Mouse (Mus musculus): ENCODE results near the gene Stard10. TPM values are rescaled to one million over a fixed set of nuclear protein-coding genes. Genes with fewer than 3 reads are reported as not detected.

Gene Stard10
- polyA plus RNA-seq (2016; fragmentation: Nextera tagmentation; extraction: Ambion mirVana): 9.1 and 9.6 TPM in 2 replicates

- 89% methylated on average over 3 of the region's 3 CpGs for WGBS
- DNase-seq (ENCODE audit: extremely low spot score, low spot score): no peak
- peaks cover 49% of the 10 kb centered on the region for H3K27me3 ChIP-seq (ENCODE audit: poor library complexity, severe bottlenecking)
Measured at GRCm38 (mm10) chr7:101317014-101317413, at the start of gene Stard10. Gene Stard10 (plus strand): TSS chr7:101317086.

GRCm38 (mm10) chr7:101267457-101268259, 49.2 kb upstream of the Stard10 start:
- no peak for DNase-seq (ENCODE audit: extremely low spot score, low spot score)
- 89% methylated on average over 3 of the region's 3 CpGs for WGBS

More at GRCm38 (mm10) chr7:101317014-101317413, at the start of gene Stard10:
- Histone ChIP-seq H3K9me3 (no peaks in the 10 kb centered on the region), H3K4me3 (no peak within 1 kb of the TSS), H3K4me1 (peaks cover 18% of the 10 kb centered on the region), H3K27ac (no peak within 1 kb of the TSS), H3K36me3 (replicated peaks) (no peaks in the 10 kb centered on the region)

GRCm38 (mm10) chr7:101271602-101272001, 45.3 kb upstream of the Stard10 start:
- Histone ChIP-seq H3K27me3 (ENCODE audit: poor library complexity, severe bottlenecking) (no peaks in the 10 kb centered on the region), H3K9me3 (no peaks in the 10 kb centered on the region), H3K27ac (no peak overlapping the region), H3K4me3 (no peak overlapping the region), H3K36me3 (replicated peaks) (peaks cover 48% of the 10 kb centered on the region), H3K4me1 (no peaks in the 10 kb centered on the region)
- no peak for DNase-seq (ENCODE audit: extremely low spot score, low spot score)
- 80% methylated on average over 1 of the region's 1 CpGs for WGBS

More at GRCm38 (mm10) chr7:101267457-101268259, 49.2 kb upstream of the Stard10 start:
- no peak overlapping the region for H3K27ac ChIP-seq
- H3K27me3 ChIP-seq (ENCODE audit: poor library complexity, severe bottlenecking): no peaks in the 10 kb centered on the region
- peaks cover 33% of the 10 kb centered on the region for H3K36me3 ChIP-seq (replicated peaks)
- H3K4me1 ChIP-seq: no peaks in the 10 kb centered on the region
- H3K4me3 ChIP-seq: no peak overlapping the region
- H3K9me3 ChIP-seq: no peaks in the 10 kb centered on the region

DNA sequence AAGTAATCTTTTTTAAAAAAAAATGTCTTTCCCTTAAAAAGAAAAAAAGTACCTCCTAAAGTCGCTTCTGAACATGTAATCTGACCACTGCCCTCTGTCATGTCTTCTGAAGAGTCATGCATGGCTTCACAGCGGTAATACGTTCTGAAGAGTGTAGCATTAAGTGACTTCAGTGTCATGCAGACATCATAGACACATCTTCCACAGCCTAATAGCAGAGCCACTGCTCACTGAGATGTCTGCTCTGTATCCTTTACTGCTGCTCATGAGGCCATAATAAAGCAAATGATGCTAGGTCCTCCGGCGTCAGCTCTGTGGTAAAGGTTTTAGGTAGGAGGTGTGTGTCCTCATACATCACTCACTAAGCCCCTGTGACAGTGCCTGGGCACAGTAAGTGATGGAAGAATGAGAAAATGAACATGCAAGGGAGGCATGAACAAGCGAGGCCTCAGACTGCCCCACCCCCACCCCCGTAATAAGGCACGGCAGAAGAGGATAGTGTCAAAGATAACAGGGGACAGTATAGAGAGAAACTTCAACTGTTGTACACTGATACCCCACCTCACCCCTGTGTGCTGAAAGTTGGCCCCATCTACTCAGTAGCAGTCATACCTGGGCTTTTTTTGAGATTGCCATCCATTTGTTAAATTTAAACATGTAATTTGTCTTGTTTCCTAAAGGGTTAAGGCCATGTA, 44.3 kb upstream of the Stard10 start:
- Histone ChIP-seq H3K9me3 (no peaks in the 10 kb centered on the region), H3K27ac (no peak overlapping the region), H3K4me1 (no peaks in the 10 kb centered on the region), H3K4me3 (no peak overlapping the region), H3K36me3 (replicated peaks) (peaks cover 58% of the 10 kb centered on the region), H3K27me3 (ENCODE audit: poor library complexity, severe bottlenecking) (no peaks in the 10 kb centered on the region)
- DNase-seq (ENCODE audit: extremely low spot score, low spot score): no peak
- WGBS: 93% methylated on average over 8 of the region's 8 CpGs

DNA sequence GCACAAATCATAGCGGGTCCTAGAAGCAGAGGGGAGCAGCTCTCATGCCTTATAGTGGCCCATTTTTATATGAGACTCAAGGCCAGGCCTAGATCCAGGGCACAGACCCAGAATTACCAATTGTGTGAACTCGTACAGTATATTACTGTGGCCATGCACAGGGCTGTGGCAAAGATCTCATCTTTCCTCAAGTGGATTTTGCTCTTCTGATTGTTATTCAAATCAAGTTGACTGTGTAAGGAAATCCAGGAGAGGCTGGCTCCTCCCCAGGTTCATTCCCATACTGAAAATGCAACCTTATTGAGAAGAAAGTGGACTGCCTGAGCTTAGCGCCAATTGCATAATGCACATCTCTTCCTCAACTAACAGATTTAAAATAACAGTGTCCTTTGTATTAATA, 34.2 kb upstream of the Stard10 start:
- no peaks in the 10 kb centered on the region for H3K9me3 ChIP-seq
- no peaks in the 10 kb centered on the region for H3K4me1 ChIP-seq
- WGBS: 92% methylated on average over 3 of the region's 3 CpGs
- DNase-seq (ENCODE audit: extremely low spot score, low spot score): no peak
- no peaks in the 10 kb centered on the region for H3K27me3 ChIP-seq (ENCODE audit: poor library complexity, severe bottlenecking)
- peaks cover 90% of the 10 kb centered on the region for H3K36me3 ChIP-seq (replicated peaks)
- no peak overlapping the region for H3K27ac ChIP-seq
- H3K4me3 ChIP-seq: no peak overlapping the region

DNA sequence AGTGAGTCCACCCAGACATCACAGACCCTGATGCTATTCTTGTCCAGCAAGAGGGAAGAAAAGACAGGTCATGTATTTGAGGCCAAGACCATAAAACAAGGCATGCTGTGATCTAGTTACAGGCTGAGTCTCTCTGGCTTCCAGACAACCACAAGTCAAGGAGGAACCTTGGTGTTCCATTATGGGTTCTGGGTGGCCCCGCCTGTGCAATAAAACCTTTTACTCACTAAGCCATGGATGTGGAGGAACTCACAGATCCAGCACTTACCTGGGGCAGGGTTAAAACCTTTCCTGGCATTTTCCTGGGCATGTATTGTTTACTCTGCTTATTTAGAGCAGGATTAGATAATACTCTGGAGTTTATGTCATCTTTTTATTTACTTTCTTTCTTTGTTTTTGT, 32.4 kb upstream of the Stard10 start:
- Histone ChIP-seq H3K36me3 (replicated peaks) (peaks cover 81% of the 10 kb centered on the region), H3K4me3 (no peak overlapping the region), H3K4me1 (no peaks in the 10 kb centered on the region), H3K27ac (no peak overlapping the region), H3K9me3 (no peaks in the 10 kb centered on the region), H3K27me3 (ENCODE audit: poor library complexity, severe bottlenecking) (no peaks in the 10 kb centered on the region)
- WGBS: 97% methylated on average over 1 of the region's 1 CpGs
- DNase-seq (ENCODE audit: extremely low spot score, low spot score): no peak

DNA sequence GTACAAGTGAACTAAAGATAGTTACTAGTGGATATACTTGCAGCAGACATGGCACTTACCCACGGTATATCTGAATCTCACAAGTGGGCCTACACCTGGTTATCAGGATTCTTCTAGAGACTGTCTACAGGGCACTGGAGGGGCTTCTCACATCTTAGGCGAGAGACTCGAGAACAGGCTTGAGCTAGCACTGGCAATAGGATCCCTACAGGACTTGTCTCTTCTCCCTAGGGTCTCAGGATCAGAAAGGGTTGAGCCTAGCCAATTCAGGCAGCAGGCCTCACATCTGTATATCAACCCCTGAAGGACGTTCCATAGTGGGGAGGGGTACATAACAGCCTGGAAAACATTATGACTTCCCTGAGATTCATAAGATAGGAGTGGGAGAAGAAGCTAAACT, 30.0 kb upstream of the Stard10 start:
- DNase-seq (ENCODE audit: extremely low spot score, low spot score): no peak
- Histone ChIP-seq H3K27ac (no peak overlapping the region), H3K36me3 (replicated peaks) (peaks cover 78% of the 10 kb centered on the region), H3K4me3 (no peak overlapping the region), H3K27me3 (ENCODE audit: poor library complexity, severe bottlenecking) (no peaks in the 10 kb centered on the region), H3K4me1 (peaks cover 2% of the 10 kb centered on the region; the same call in 1 of the 2 replicates), H3K9me3 (no peaks in the 10 kb centered on the region)
- WGBS: 81% methylated on average over 4 of the region's 4 CpGs

GRCm38 (mm10) chr7:101287820-101288219, 29.1 kb upstream of the Stard10 start:
- H3K27ac ChIP-seq: no peak overlapping the region

GRCm38 (mm10) chr7:101288436-101288835, 28.4 kb upstream of the Stard10 start:
- Histone ChIP-seq H3K27ac (no peak overlapping the region), H3K9me3 (no peaks in the 10 kb centered on the region), H3K36me3 (replicated peaks) (peaks cover 70% of the 10 kb centered on the region), H3K27me3 (ENCODE audit: poor library complexity, severe bottlenecking) (no peaks in the 10 kb centered on the region), H3K4me3 (no peak overlapping the region), H3K4me1 (peaks cover 8% of the 10 kb centered on the region)
- 41% methylated on average over 4 of the region's 4 CpGs for WGBS
- peak; percentile 29 for DNase-seq (ENCODE audit: extremely low spot score, low spot score)

More at GRCm38 (mm10) chr7:101287820-101288219, 29.1 kb upstream of the Stard10 start:
- Histone ChIP-seq H3K4me1 (peaks cover 5% of the 10 kb centered on the region), H3K36me3 (replicated peaks) (peaks cover 72% of the 10 kb centered on the region), H3K4me3 (no peak overlapping the region), H3K9me3 (no peaks in the 10 kb centered on the region), H3K27me3 (ENCODE audit: poor library complexity, severe bottlenecking) (no peaks in the 10 kb centered on the region)
- WGBS: 85% methylated on average over 2 of the region's 2 CpGs
- DNase-seq (ENCODE audit: extremely low spot score, low spot score): no peak

DNA sequence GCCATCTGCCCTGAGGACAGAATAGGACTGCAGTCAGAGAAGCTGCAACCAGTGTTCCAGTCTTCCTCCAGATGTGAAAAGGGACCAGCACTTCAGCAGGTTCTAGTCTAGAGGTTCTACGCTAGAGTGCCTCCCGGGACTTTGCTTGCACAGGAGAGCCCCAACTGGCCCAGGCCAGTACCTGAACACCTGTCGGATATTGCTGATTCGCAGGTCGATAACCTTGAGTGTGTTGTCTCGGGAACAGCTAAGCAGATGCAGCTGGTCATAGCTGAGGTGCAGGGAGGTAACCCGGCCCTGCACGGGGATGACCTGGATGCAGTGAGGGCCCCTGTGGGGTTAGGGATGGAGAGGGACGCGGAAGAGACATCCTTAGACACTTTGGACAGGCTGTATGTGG, 26.5 kb upstream of the Stard10 start:
- H3K4me1 ChIP-seq: peaks cover 8% of the 10 kb centered on the region
- peaks cover 2% of the 10 kb centered on the region for H3K27me3 ChIP-seq (ENCODE audit: poor library complexity, severe bottlenecking)
- H3K36me3 ChIP-seq (replicated peaks): peaks cover 66% of the 10 kb centered on the region
- H3K4me3 ChIP-seq: no peak overlapping the region
- no peak for DNase-seq (ENCODE audit: extremely low spot score, low spot score)
- H3K9me3 ChIP-seq: no peaks in the 10 kb centered on the region
- WGBS: 88% methylated on average over 10 of the region's 10 CpGs
- H3K27ac ChIP-seq: no peak overlapping the region

DNA sequence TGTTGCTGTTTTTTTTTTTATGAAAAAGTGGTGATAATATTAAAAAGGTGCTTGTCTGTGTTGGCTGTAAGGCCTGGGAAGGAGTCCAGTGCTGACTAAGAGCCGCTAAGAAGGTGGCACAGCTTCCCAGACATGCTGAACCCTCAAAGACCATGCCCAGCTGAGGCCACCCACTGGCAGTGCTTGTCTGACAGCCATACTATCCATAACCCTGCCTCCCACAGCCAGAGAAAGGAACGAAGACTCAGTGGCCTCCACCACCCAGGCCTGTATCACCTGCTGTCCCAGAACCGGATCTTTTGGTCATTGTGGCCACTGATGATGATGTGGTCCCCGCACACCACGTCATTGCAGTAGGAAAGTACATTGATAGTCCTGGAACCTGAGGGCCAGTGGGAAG, 25.7 kb upstream of the Stard10 start:
- WGBS: 88% methylated on average over 5 of the region's 5 CpGs

GRCm38 (mm10) chr7:101291641-101292040, 25.2 kb upstream of the Stard10 start:
- WGBS: 96% methylated on average over 8 of the region's 8 CpGs
- Histone ChIP-seq H3K36me3 (replicated peaks) (peaks cover 59% of the 10 kb centered on the region), H3K27ac (no peak overlapping the region), H3K4me3 (no peak overlapping the region), H3K4me1 (peaks cover 15% of the 10 kb centered on the region), H3K27me3 (ENCODE audit: poor library complexity, severe bottlenecking) (peaks cover 14% of the 10 kb centered on the region), H3K9me3 (no peaks in the 10 kb centered on the region)
- DNase-seq (ENCODE audit: extremely low spot score, low spot score): no peak

More for the DNA sequence above, 25.7 kb upstream of the Stard10 start:
- H3K4me3 ChIP-seq: no peak overlapping the region
- H3K27ac ChIP-seq: no peak overlapping the region
- peaks cover 10% of the 10 kb centered on the region for H3K4me1 ChIP-seq
- DNase-seq (ENCODE audit: extremely low spot score, low spot score): no peak
- peaks cover 63% of the 10 kb centered on the region for H3K36me3 ChIP-seq (replicated peaks)
- no peaks in the 10 kb centered on the region for H3K9me3 ChIP-seq
- peaks cover 10% of the 10 kb centered on the region for H3K27me3 ChIP-seq (ENCODE audit: poor library complexity, severe bottlenecking)

- Histone ChIP-seq H3K27me3 (ENCODE audit: poor library complexity, severe bottlenecking) (peaks cover 18% of the 10 kb centered on the region), H3K4me1 (peaks cover 19% of the 10 kb centered on the region), H3K9me3 (no peaks in the 10 kb centered on the region), H3K4me3 (no peak overlapping the region), H3K27ac (no peak overlapping the region), H3K36me3 (replicated peaks) (peaks cover 55% of the 10 kb centered on the region)
- WGBS: 70% methylated on average over 4 of the region's 4 CpGs
- DNase-seq (ENCODE audit: extremely low spot score, low spot score): no peak
Measured at GRCm38 (mm10) chr7:101292086-101292485, 24.8 kb upstream of the Stard10 start.

Measured in forebrain, embryonic 10.5 days (tissue).